Mouse (Mus musculus): ENCODE measurements around the gene Zfp692. TPM values are rescaled to one million over a fixed set of nuclear protein-coding genes. Genes with fewer than 3 reads are reported as not detected.

The Zfp692 gene
- total and polyA plus RNA-seq, 3 experiments: 25.7 to 38.0 TPM; not detected in 1

DNA sequence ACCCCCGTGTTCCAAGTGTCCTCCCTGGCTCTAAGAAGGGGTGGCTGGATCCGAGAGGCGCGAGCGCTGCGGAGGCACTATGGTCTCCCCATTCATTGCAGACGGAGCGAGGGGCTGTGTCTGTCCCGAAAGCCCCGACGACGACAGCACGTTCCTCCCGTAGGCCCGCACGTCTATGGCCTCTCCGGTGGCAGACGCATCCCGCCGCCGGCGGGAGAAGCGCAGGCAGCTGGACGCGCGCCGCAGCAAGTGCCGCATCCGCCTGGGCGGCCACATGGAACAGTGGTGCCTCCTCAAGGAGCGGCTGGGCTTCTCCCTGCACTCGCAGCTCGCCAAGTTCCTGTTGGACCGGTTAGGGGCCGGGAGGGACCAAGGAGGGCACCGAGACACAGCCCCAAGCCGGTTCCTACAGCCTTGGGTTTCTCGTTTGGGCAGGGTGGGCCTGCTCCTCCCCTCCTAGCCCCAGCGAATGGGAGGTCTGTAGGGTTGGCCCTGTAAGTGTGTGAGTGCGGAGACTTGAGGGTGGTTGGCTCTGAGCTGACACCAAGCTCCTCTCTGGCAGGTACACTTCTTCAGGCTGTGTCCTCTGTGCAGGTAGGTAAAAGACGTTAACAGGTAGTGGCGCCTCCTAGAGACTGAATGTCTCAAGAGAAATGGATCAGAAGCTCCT lies 677 bp downstream of the Zfp692 start (continued):
- TF ChIP-seq GABPA (IDR thresholded peaks at IDR 0.05; ENCODE audit: low read depth, low read length) (no peak), CHD2 (IDR thresholded peaks at IDR 0.05; ENCODE audit: low read length) (no peak), MAZ (IDR thresholded peaks at IDR 0.05; ENCODE audit: low read depth, low read length) (no peak), GATA1 (IDR thresholded peaks at IDR 0.05; ENCODE audit: low read depth, low read length) (no peak), NELFE (IDR thresholded peaks at IDR 0.05; ENCODE audit: low read depth, low read length) (peak; percentile 49; the same call in 1 of the 2 replicates), USF1 (IDR thresholded peaks at IDR 0.05; ENCODE audit: low read depth, low read length) (no peak), MEF2A (IDR thresholded peaks at IDR 0.05; ENCODE audit: extremely low read depth, insufficient replicate concordance, low read depth, low read length, poor library complexity, severe bottlenecking) (no peak), SMC3 (IDR thresholded peaks at IDR 0.05; ENCODE audit: low read depth, low read length) (0 out of 2 replicates have a peak, but pooled peaks have one; percentile 15), EP300 (IDR thresholded peaks at IDR 0.05; ENCODE audit: low read depth in 1 of 2, low read length in 2 of 2) (no peak), ZMIZ1 (IDR thresholded peaks at IDR 0.05; ENCODE audit: low read depth, low read length) (peak; percentile 39; the same call in 1 of the 2 replicates), CHD1 (IDR thresholded peaks at IDR 0.05; ENCODE audit: low read depth, low read length) (no peak), ZNF384 (IDR thresholded peaks at IDR 0.05; ENCODE audit: low read depth, low read length) (no peak), MAX (IDR thresholded peaks at IDR 0.05; ENCODE audit: low read length) (no peak; the same call in none of the 2 replicates), ZC3H11A (IDR thresholded peaks at IDR 0.05; ENCODE audit: low read depth, low read length) (peak; percentile 8; the same call in 1 of the 2 replicates), POLR2AphosphoS5 (IDR thresholded peaks at IDR 0.05; ENCODE audit: borderline replicate concordance, low read depth, low read length) (no peak), JUND (IDR thresholded peaks at IDR 0.05; ENCODE audit: low read depth, low read length) (no peak), CTCF (IDR thresholded peaks at IDR 0.05 in 2 of 3, conservative IDR thresholded peaks at IDR 0.05 in 1 of 3; ENCODE audit: control insufficient read depth in 1 of 3, insufficient read depth in 1 of 3, low read depth in 2 of 3, low read length in 3 of 3, poor library complexity in 1 of 3, severe bottlenecking in 1 of 3) (peak; percentile 5 to 37 (median 15); a peak in 2 of 6 replicates), MYB (IDR thresholded peaks at IDR 0.05; ENCODE audit: low read depth, low read length) (no peak)

DNA sequence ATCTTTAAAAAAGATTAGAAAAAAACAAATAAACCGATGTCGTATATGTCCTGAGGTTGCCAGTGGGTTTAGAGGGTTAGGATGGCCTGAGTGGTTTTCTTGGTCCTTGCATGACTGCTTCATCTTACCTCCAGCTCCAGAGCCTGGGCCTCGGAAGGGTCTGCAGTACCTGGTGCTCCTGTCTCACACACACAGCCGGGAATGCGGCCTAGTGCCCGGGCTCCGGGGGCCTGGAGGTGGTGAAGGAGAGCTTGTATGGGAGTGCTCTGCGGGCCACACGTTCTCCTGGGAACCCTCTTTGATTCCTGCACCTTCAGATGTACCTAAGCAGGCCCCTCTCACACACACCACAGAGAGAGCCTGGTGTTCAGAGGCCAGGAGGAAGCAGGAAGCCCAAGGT lies 1.8 kb downstream of the Zfp692 start:
- no peak for DNase-seq (ENCODE audit: low read depth, low spot score)
- Histone ChIP-seq H3K27me3 (ENCODE audit: control insufficient read depth in 1 of 2, insufficient read depth in 2 of 2, low read length in 2 of 2) (no peaks in the 10 kb centered on the region), H3K36me3 (ENCODE audit: control insufficient read depth in 1 of 2, insufficient read depth in 2 of 2, low read length in 2 of 2) (peaks cover under 1 to 7% of the 10 kb centered on the region in 2 experiments; a peak in 3 of 4 replicates), H3K4me1 (ENCODE audit: control insufficient read depth in 1 of 2, insufficient read depth in 2 of 2, low read length in 2 of 2) (peaks cover 0 to 12% of the 10 kb centered on the region in 2 experiments; a peak in 3 of 4 replicates), H3K9ac (ENCODE audit: control insufficient read depth, low read depth, low read length, poor library complexity, severe bottlenecking) (no peak overlapping the region), H3K4me3 (ENCODE audit: control insufficient read depth in 1 of 2, insufficient read depth in 1 of 2, low read depth in 2 of 2, low read length in 2 of 2) (no peak overlapping the region), H3K27ac (ENCODE audit: control insufficient read depth, low read depth, low read length) (no peak overlapping the region), H3K79me2 (ENCODE audit: control insufficient read depth, insufficient read depth, low read length, poor library complexity) (peaks cover 7% of the 10 kb centered on the region; the same call in 1 of the 2 replicates), H3K9me3 (replicated peaks; ENCODE audit: insufficient read depth, low read length) (no peaks in the 10 kb centered on the region)
- TF ChIP-seq TCF12 (IDR thresholded peaks at IDR 0.05; ENCODE audit: low read depth, low read length) (no peak), TBP (IDR thresholded peaks at IDR 0.05; ENCODE audit: low read depth, low read length) (no peak), GABPA (IDR thresholded peaks at IDR 0.05; ENCODE audit: low read depth, low read length) (no peak)

Measured in MEL (cell line).